Mouse (Mus musculus): ENCODE measurements at regions not wholly inside any gene's neighbourhood (a gene's known extent, or its start where the extent isn't known, plus 50 kb on each side); places are given as distances from the start of the nearest gene placed in this dataset.

DNA sequence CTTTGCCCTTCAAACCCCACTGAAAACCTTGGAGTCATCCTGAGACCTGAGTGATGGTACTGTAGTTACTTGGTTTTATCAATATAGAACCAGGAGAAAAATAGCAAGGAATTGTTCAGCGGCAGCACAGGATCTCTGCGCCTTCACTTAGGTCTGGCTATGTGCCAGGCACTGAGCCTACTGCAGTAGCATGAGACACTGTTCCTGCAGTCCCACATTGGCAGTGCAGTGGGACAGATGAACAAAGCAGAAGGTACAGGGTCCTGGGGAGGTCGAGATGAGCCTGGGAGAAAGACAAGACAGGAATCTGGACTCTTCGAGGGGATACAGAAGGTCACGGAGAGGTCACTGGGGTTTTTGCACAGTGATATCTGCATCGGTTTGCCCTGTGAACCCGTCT is 88.5 kb upstream of the 1110032F04Rik start:
- Histone ChIP-seq H3K27me3 (no peaks in the 10 kb centered on the region), H3K4me3 (replicated peaks) (no peak overlapping the region), H3K27ac (no peak overlapping the region), H3K36me3 (no peaks in the 10 kb centered on the region), H3K9ac (replicated peaks) (no peak overlapping the region), H3K9me3 (no peaks in the 10 kb centered on the region), H3K4me2 (no peak overlapping the region), H3K4me1 (replicated peaks) (peaks cover 8% of the 10 kb centered on the region)
- WGBS: 55% methylated on average over 7 of the region's 7 CpGs
- ATAC-seq (ENCODE audit: insufficient number of reproducible peaks, insufficient read depth, low FRiP score, low TSS enrichment, low read depth): no peak

GRCm38 (mm10) chr3:68781466-68781865 is 87.9 kb upstream of the 1110032F04Rik start:
- Histone ChIP-seq H3K9me3 (no peaks in the 10 kb centered on the region), H3K27ac (no peak overlapping the region), H3K9ac (replicated peaks) (no peak overlapping the region), H3K4me1 (replicated peaks) (peaks cover 8% of the 10 kb centered on the region), H3K4me3 (replicated peaks) (no peak overlapping the region), H3K27me3 (no peaks in the 10 kb centered on the region), H3K36me3 (no peaks in the 10 kb centered on the region), H3K4me2 (no peak overlapping the region)
- ATAC-seq (ENCODE audit: insufficient number of reproducible peaks, insufficient read depth, low FRiP score, low TSS enrichment, low read depth): no peak
- 25% methylated on average over 2 of the region's 2 CpGs for WGBS

DNA sequence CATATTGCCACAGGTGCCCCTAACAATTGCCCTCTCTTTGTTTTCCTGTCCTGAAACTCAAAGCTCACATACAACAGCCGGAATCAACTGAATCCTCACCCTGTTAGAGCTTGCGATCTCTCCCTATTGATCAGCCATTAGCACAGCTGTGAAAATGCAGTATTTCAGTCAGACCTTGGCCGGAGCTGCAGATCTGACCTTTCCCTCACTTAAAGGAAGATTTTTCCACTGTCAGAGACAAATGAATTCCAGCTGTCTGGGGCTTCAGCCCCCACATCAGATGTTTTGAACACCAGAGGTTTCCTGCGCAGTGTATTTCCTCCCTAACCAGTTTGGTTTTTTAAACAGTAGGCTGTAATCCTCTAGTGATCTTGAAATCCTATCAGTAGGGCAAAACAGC is 87.0 kb upstream of the 1110032F04Rik start:
- Histone ChIP-seq H3K4me1 (replicated peaks) (peaks cover 9% of the 10 kb centered on the region), H3K27me3 (no peaks in the 10 kb centered on the region), H3K27ac (no peak overlapping the region), H3K36me3 (no peaks in the 10 kb centered on the region), H3K9me3 (no peaks in the 10 kb centered on the region), H3K4me3 (replicated peaks) (no peak overlapping the region), H3K4me2 (no peak overlapping the region), H3K9ac (replicated peaks) (no peak overlapping the region)
- 16% methylated on average over 4 of the region's 4 CpGs for WGBS
- no peak for ATAC-seq (ENCODE audit: insufficient number of reproducible peaks, insufficient read depth, low FRiP score, low TSS enrichment, low read depth)

- no peaks in the 10 kb centered on the region for H3K36me3 ChIP-seq
- H3K27me3 ChIP-seq: 0 out of 2 replicates have a peak, but pooled peaks cover 4% of the 10 kb centered on the region
- no peak overlapping the region for H3K4me2 ChIP-seq
- ATAC-seq (ENCODE audit: insufficient number of reproducible peaks, insufficient read depth, low FRiP score, low TSS enrichment, low read depth): no peak
- H3K27ac ChIP-seq: no peak overlapping the region
- peaks cover 11% of the 10 kb centered on the region for H3K4me1 ChIP-seq (replicated peaks)
- no peak overlapping the region for H3K9ac ChIP-seq (replicated peaks)
- H3K4me3 ChIP-seq (replicated peaks): no peak overlapping the region
- WGBS: 44% methylated on average over 7 of the region's 7 CpGs
- no peaks in the 10 kb centered on the region for H3K9me3 ChIP-seq
Measured at GRCm38 (mm10) chr3:68783666-68784416, 85.5 kb upstream of the 1110032F04Rik start.

DNA sequence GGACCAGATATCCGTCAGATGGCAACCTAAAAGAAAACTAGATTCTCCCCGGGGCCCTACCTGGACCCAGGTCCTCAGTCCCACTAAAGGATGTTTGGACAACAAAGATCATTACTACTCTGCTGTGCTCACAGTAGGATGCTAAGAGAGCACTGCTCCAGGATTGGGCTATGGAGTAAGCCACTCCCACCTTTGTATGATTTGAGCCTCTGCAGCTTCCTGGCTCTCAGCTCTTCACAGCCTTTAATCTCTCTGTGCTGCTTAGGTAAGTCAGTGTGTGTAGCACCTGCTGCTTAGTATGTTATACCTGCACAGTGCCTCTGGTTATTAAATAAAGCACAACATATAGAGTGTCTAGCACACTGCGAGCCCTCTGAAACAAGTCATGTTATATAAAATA is 82.6 kb upstream of the 1110032F04Rik start:
- WGBS: 80% methylated on average over 3 of the region's 3 CpGs
- H3K36me3 ChIP-seq: no peaks in the 10 kb centered on the region
- H3K9me3 ChIP-seq: no peaks in the 10 kb centered on the region
- ATAC-seq (ENCODE audit: insufficient number of reproducible peaks, insufficient read depth, low FRiP score, low TSS enrichment, low read depth): no peak
- H3K27ac ChIP-seq: no peak overlapping the region
- H3K4me1 ChIP-seq (replicated peaks): peaks cover 11% of the 10 kb centered on the region
- no peak overlapping the region for H3K4me2 ChIP-seq
- no peak overlapping the region for H3K9ac ChIP-seq (replicated peaks)
- H3K27me3 ChIP-seq: 0 out of 2 replicates have a peak, but pooled peaks cover 4% of the 10 kb centered on the region
- H3K4me3 ChIP-seq (replicated peaks): no peak overlapping the region

- Histone ChIP-seq H3K4me2 (no peak overlapping the region), H3K9me3 (no peaks in the 10 kb centered on the region), H3K9ac (replicated peaks) (no peak overlapping the region), H3K27ac (no peak overlapping the region), H3K4me1 (replicated peaks) (peaks cover 8% of the 10 kb centered on the region), H3K27me3 (0 out of 2 replicates have a peak, but pooled peaks cover 4% of the 10 kb centered on the region), H3K36me3 (no peaks in the 10 kb centered on the region), H3K4me3 (replicated peaks) (no peak overlapping the region)
- 29% methylated on average over 10 of the region's 10 CpGs for WGBS
- ATAC-seq (ENCODE audit: insufficient number of reproducible peaks, insufficient read depth, low FRiP score, low TSS enrichment, low read depth): no peak
Measured at GRCm38 (mm10) chr3:68787385-68788175, 81.8 kb upstream of the 1110032F04Rik start.

- Histone ChIP-seq H3K27ac (no peak overlapping the region), H3K4me3 (replicated peaks) (no peak overlapping the region), H3K4me1 (replicated peaks) (0 out of 2 replicates have a peak, but pooled peaks cover 3% of the 10 kb centered on the region), H3K4me2 (no peak overlapping the region), H3K9me3 (no peaks in the 10 kb centered on the region), H3K9ac (replicated peaks) (no peak overlapping the region), H3K36me3 (no peaks in the 10 kb centered on the region), H3K27me3 (0 out of 2 replicates have a peak, but pooled peaks cover 4% of the 10 kb centered on the region)
- no peak for ATAC-seq (ENCODE audit: insufficient number of reproducible peaks, insufficient read depth, low FRiP score, low TSS enrichment, low read depth)
- 83% methylated on average over 6 of the region's 6 CpGs for WGBS
Measured at GRCm38 (mm10) chr3:68789491-68789890, 79.9 kb upstream of the 1110032F04Rik start.

DNA sequence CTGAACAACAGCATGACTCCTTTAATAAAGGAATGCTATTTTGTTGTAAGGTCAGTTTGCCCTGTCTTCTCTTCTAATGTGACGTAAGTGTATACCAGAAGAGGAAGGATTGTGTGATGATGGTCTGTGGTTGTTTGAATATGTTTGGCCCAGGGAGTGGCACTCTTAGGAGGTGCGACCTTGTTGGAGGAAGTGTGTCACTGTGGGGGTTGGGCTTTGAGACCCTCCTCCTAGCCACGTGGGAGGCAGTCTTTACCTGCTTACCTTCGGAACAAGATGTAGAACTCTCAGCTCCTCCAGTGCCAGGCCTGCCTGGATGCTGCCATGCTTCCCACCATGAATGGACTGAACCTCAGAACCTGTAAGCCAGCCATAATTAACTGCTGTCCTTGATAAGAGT is 78.9 kb upstream of the 1110032F04Rik start:
- Histone ChIP-seq H3K4me2 (no peak overlapping the region), H3K36me3 (no peaks in the 10 kb centered on the region), H3K27me3 (0 out of 2 replicates have a peak, but pooled peaks cover 4% of the 10 kb centered on the region), H3K27ac (no peak overlapping the region), H3K4me3 (replicated peaks) (no peak overlapping the region), H3K9ac (replicated peaks) (no peak overlapping the region), H3K9me3 (no peaks in the 10 kb centered on the region), H3K4me1 (replicated peaks) (0 out of 2 replicates have a peak, but pooled peaks cover 3% of the 10 kb centered on the region)
- no peak for ATAC-seq (ENCODE audit: insufficient number of reproducible peaks, insufficient read depth, low FRiP score, low TSS enrichment, low read depth)
- WGBS: 94% methylated on average over 4 of the region's 4 CpGs

DNA sequence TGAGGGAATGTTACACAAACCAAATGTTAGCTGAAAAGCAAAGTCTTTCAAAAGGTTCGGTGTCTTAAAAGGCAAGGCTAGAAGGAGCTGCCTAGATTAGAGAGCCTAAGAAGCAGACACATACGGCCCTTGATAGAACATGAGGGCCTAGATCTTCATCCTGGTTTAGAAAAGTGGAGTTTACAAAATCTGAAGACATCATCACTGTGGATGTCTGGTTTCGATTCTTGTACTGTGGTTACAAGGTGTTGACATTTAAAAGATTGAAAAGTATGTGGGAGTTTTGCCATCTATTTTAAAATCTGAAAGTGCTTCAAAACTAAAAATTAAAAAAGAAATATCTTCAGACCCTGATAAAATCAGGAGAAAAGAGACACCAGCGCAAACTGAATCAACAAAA is 76.5 kb upstream of the 1110032F04Rik start:
- Histone ChIP-seq H3K27me3 (0 out of 2 replicates have a peak, but pooled peaks cover 1% of the 10 kb centered on the region), H3K4me1 (replicated peaks) (no peaks in the 10 kb centered on the region), H3K9me3 (no peaks in the 10 kb centered on the region), H3K4me3 (replicated peaks) (no peak overlapping the region), H3K36me3 (no peaks in the 10 kb centered on the region), H3K27ac (no peak overlapping the region), H3K4me2 (no peak overlapping the region), H3K9ac (replicated peaks) (no peak overlapping the region)
- 92% methylated on average over 4 of the region's 4 CpGs for WGBS
- no peak for ATAC-seq (ENCODE audit: insufficient number of reproducible peaks, insufficient read depth, low FRiP score, low TSS enrichment, low read depth)

DNA sequence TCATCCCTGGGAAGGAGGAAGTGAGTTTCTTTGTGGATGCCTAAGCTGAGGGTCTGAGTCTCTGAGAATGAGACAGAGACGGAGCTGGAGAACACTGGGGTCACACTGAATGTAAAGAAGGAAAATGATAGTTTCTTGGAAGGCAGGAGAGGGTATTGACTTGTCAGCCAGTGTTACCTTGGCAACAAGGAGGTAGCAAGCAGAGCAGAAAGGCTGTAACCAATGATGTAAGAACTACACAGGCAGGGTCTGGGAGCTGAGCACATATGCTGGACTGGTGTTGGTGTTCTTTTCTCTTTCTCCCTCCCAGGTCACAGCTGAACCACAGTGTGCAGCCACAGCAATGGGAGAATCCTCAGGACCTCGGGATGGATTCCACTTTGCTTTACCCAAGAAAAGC is 75.5 kb upstream of the 1110032F04Rik start:
- no peaks in the 10 kb centered on the region for H3K9me3 ChIP-seq
- H3K4me2 ChIP-seq: no peak overlapping the region
- 88% methylated on average over 2 of the region's 2 CpGs for WGBS
- H3K27me3 ChIP-seq: no peaks in the 10 kb centered on the region
- no peak overlapping the region for H3K4me3 ChIP-seq (replicated peaks)
- H3K4me1 ChIP-seq (replicated peaks): no peaks in the 10 kb centered on the region
- ATAC-seq (ENCODE audit: insufficient number of reproducible peaks, insufficient read depth, low FRiP score, low TSS enrichment, low read depth): no peak
- H3K27ac ChIP-seq: no peak overlapping the region
- H3K9ac ChIP-seq (replicated peaks): no peak overlapping the region
- no peaks in the 10 kb centered on the region for H3K36me3 ChIP-seq

- no peaks in the 10 kb centered on the region for H3K27me3 ChIP-seq
- H3K9ac ChIP-seq (replicated peaks): no peak overlapping the region
- 55% methylated on average over 4 of the region's 4 CpGs for WGBS
- H3K27ac ChIP-seq: no peak overlapping the region
- no peak for ATAC-seq (ENCODE audit: insufficient number of reproducible peaks, insufficient read depth, low FRiP score, low TSS enrichment, low read depth)
- H3K9me3 ChIP-seq: no peaks in the 10 kb centered on the region
- no peak overlapping the region for H3K4me2 ChIP-seq
- no peaks in the 10 kb centered on the region for H3K4me1 ChIP-seq (replicated peaks)
- H3K36me3 ChIP-seq: no peaks in the 10 kb centered on the region
- no peak overlapping the region for H3K4me3 ChIP-seq (replicated peaks)
Measured at GRCm38 (mm10) chr3:68794380-68795014, 74.9 kb upstream of the 1110032F04Rik start.

All from limb, embryonic 12.5 days (tissue).